Mouse (Mus musculus): Measurements from ENCODE around the gene Aknad1.

DNA sequence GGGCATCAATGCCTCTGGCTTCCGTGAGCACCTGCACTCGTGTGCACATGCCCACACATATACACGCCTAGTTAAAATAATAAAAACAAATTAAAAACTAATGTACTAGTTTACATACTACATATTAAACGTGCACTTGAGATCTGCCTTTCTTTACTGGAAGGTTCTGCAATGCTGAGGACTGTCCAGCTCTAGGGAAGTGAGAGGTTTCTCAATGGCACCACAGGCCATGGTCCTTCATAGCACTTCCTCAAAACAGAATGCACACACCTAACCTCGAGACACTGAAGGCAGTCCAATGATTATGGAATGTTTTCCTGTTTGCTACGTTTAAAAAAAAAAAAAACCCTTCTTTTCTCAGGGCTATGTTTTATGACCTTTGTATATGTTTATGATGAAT is 58.3 kb downstream of the Aknad1 start:
- no peak for TF ChIP-seq CTCF (IDR thresholded peaks at IDR 0.05; ENCODE audit: extremely low read depth, insufficient read depth, insufficient read length, insufficient replicate concordance)
- no peak for TF ChIP-seq POLR2A (IDR thresholded peaks at IDR 0.05; ENCODE audit: low read depth, low read length)

Measured in spleen, adult 2 months (tissue).